Comparison of ENCODE assay signal across 8 mouse cellular contexts in genomic region chr1:91344921-91345685, GRCm38 (mm10). TPM values are rescaled to one million over a fixed set of nuclear protein-coding genes. Genes with fewer than 3 reads are reported as not detected.
A peak's percentile ranks its signal among the peaks of the same experiment; 100 is the strongest.
DNase-seq lines count a peak whose midpoint lies in the region; ATAC-seq and TF ChIP-seq lines count a peak whose summit lies in the region.

No protein-coding gene starts in this region.

- H3K36me3 ChIP-seq in kidney, adult 2 months (ENCODE audit: control insufficient read depth, insufficient read depth, low read length): no peaks in the 10 kb centered on the region
- H3K36me3 ChIP-seq in midbrain, embryonic 12.5 days: no peaks in the 10 kb centered on the region

- peaks cover 2% of the 10 kb centered on the region; the same call in 1 of the 2 replicates for H3K27me3 ChIP-seq in cerebellum, adult 2 months (ENCODE audit: control insufficient read depth, insufficient read depth, low read length)
- H3K27me3 ChIP-seq in kidney, adult 2 months (replicated peaks; ENCODE audit: control insufficient read depth, insufficient read depth, low read length): no peaks in the 10 kb centered on the region
- H3K27me3 ChIP-seq in midbrain, embryonic 12.5 days: peaks cover 57% of the 10 kb centered on the region

- no peaks in the 10 kb centered on the region for H3K9me3 ChIP-seq in midbrain, embryonic 12.5 days

- no peaks in the 10 kb centered on the region for H3K4me1 ChIP-seq in cerebellum, adult 2 months (ENCODE audit: control insufficient read depth, insufficient read depth, low read length)
- no peaks in the 10 kb centered on the region for H3K4me1 ChIP-seq in kidney, adult 2 months (ENCODE audit: control insufficient read depth, insufficient read depth, low read length)
- peaks cover 10% of the 10 kb centered on the region for H3K4me1 ChIP-seq in midbrain, embryonic 12.5 days

- no peak for TF ChIP-seq CTCF in cerebellum, adult 2 months (IDR thresholded peaks at IDR 0.05; ENCODE audit: borderline replicate concordance, insufficient read depth, low read depth, low read length)
- no peak; the same call in 1 of the 2 replicates for TF ChIP-seq CTCF in kidney, adult 2 months (conservative IDR thresholded peaks at IDR 0.05; ENCODE audit: insufficient read depth, insufficient read length, low read depth, low read length)

- 0 out of 2 replicates have a peak overlapping the region, but pooled peaks have one; percentile 24 for H3K9ac ChIP-seq in midbrain, embryonic 12.5 days (replicated peaks)

- DNase-seq in cerebellum, adult 2 months: peak; percentile 18 to 19
- DNase-seq in cerebellum, adult 9-11 months: no peak
- peak; percentile 13 for DNase-seq in urinary bladder, postnatal 25 days (ENCODE audit: low spot score)
- no peak for DNase-seq in urinary bladder, postnatal 10 days (ENCODE audit: low spot score)
- peak; percentile 71 for DNase-seq in kidney, adult 2 months
- DNase-seq in spleen, adult 12 weeks (ENCODE audit: low spot score): no peak
- no peak for DNase-seq in frontal cortex, adult 2 months (ENCODE audit: extremely low spot score in 1 of 2, low spot score in 1 of 2)

- TF ChIP-seq POLR2A in cerebellum, adult 2 months (IDR thresholded peaks at IDR 0.05; ENCODE audit: borderline replicate concordance, insufficient read depth, low read length): no peak
- TF ChIP-seq POLR2A in kidney, adult 2 months (IDR thresholded peaks at IDR 0.05; ENCODE audit: low read depth, low read length): no peak

- peak overlapping the region; percentile 51 for H3K4me2 ChIP-seq in midbrain, embryonic 12.5 days (replicated peaks)

- WGBS in cerebellum, adult 2 months: 2% methylated on average over 68 of the region's 68 CpGs
- WGBS in kidney, adult 2 months: 4% methylated on average over 68 of the region's 68 CpGs
- WGBS in midbrain, embryonic 12.5 days: 4% methylated on average over 68 of the region's 68 CpGs

- no peak overlapping the region for H3K4me3 ChIP-seq in cerebellum, adult 2 months (replicated peaks; ENCODE audit: insufficient read depth, low read depth, low read length)
- H3K4me3 ChIP-seq in kidney, adult 2 months (ENCODE audit: insufficient read depth, low read depth, low read length): no peak overlapping the region
- H3K4me3 ChIP-seq in midbrain, embryonic 12.5 days: peak overlapping the region; percentile 30

- no peak for ATAC-seq in midbrain, embryonic 12.5 days (ENCODE audit: low FRiP score, low read depth)

- H3K27ac ChIP-seq in cerebellum, adult 2 months (ENCODE audit: insufficient read depth, low read length): no peak overlapping the region
- no peak overlapping the region for H3K27ac ChIP-seq in kidney, adult 2 months (ENCODE audit: insufficient read depth, low read depth, low read length)
- no peak overlapping the region for H3K27ac ChIP-seq in midbrain, embryonic 12.5 days (replicated peaks)

RNA-seq across cellular contexts. Expression of gene Klhl30, which starts 5.7 kb away (rescaled TPM):
- 0.13 and 0.14 TPM in 2 replicates for polyA plus RNA-seq in cerebellum, adult 2 months (2012; rRNA removed)
- polyA plus RNA-seq in kidney, adult 2 months (2012; rRNA removed): 1.0 and 1.5 TPM in 2 replicates
- 0.11 TPM in 1 of 2 replicates, not detected in the other for polyA plus RNA-seq in midbrain, embryonic 12.5 days (2016; fragmentation: Nextera tagmentation; extraction: Ambion mirVana)
- polyA plus RNA-seq in frontal cortex, adult 2 months (2012; rRNA removed): 4.8 and 5.0 TPM in 2 replicates

RNA-seq across cellular contexts. Expression of gene Erfe, which starts 21.1 kb away (rescaled TPM):
- 0.11 TPM in 1 of 2 replicates, not detected in the other for polyA plus RNA-seq in cerebellum, adult 2 months (2012; rRNA removed)
- 0.14 and 0.19 TPM in 2 replicates for polyA plus RNA-seq in kidney, adult 2 months (2012; rRNA removed)
- polyA plus RNA-seq in midbrain, embryonic 12.5 days (2016; fragmentation: Nextera tagmentation; extraction: Ambion mirVana): 0.48 and 0.59 TPM in 2 replicates
- 0.72 and 1.4 TPM in 2 replicates for polyA plus RNA-seq in frontal cortex, adult 2 months (2012; rRNA removed)

RNA-seq across cellular contexts. Expression of gene Espnl, which starts 23.2 kb away (rescaled TPM):
- 0.03 and 0.05 TPM in 2 replicates for polyA plus RNA-seq in cerebellum, adult 2 months (2012; rRNA removed)
- 0.05 and 0.15 TPM in 2 replicates for polyA plus RNA-seq in kidney, adult 2 months (2012; rRNA removed)
- polyA plus RNA-seq in midbrain, embryonic 12.5 days (2016; fragmentation: Nextera tagmentation; extraction: Ambion mirVana): 0.08 and 0.09 TPM in 2 replicates
- polyA plus RNA-seq in frontal cortex, adult 2 months (2012; rRNA removed): 0.21 and 0.28 TPM in 2 replicates

RNA-seq across cellular contexts. Expression of gene Scly, which starts 47.0 kb away (rescaled TPM):
- polyA plus RNA-seq in cerebellum, adult 2 months (2012; rRNA removed): 28.7 and 29.9 TPM in 2 replicates
- polyA plus RNA-seq in kidney, adult 2 months (2012; rRNA removed): 113 and 125 TPM in 2 replicates
- polyA plus RNA-seq in midbrain, embryonic 12.5 days (2016; fragmentation: Nextera tagmentation; extraction: Ambion mirVana): 11.6 and 12.1 TPM in 2 replicates
- 19.6 and 20.0 TPM in 2 replicates for polyA plus RNA-seq in frontal cortex, adult 2 months (2012; rRNA removed)

RNA-seq across cellular contexts. Expression of gene Ilkap, which starts 53.5 kb away (rescaled TPM):
- 101 and 103 TPM in 2 replicates for polyA plus RNA-seq in cerebellum, adult 2 months (2012; rRNA removed)
- polyA plus RNA-seq in kidney, adult 2 months (2012; rRNA removed): 42.6 and 47.9 TPM in 2 replicates
- 153 and 155 TPM in 2 replicates for polyA plus RNA-seq in midbrain, embryonic 12.5 days (2016; fragmentation: Nextera tagmentation; extraction: Ambion mirVana)
- 92.2 and 97.3 TPM in 2 replicates for polyA plus RNA-seq in frontal cortex, adult 2 months (2012; rRNA removed)

Comparison
In these comparisons a context has a peak if more than half of its experiments do, and no peak if none do; other contexts are left out.
1. DNase-seq: peak in cerebellum, adult 2 months (2 of 2), urinary bladder, postnatal 25 days (single experiment) and kidney, adult 2 months (single experiment); none in cerebellum, adult 9-11 months (single experiment), urinary bladder, postnatal 10 days (single experiment), spleen, adult 12 weeks (single experiment) and frontal cortex, adult 2 months (0 of 2).